Mouse (Mus musculus) central nervous system, embryonic 18 days (tissue): Measurements from ENCODE around the gene Nr1h3. TPM values are rescaled to one million over a fixed set of nuclear protein-coding genes. Genes with fewer than 3 reads are reported as not detected.

Source experiments
- polyA plus RNA-seq: library from polyadenylated mRNA; depleted of rRNA; stranded (reverse); fragments of >200 nt; gene quantifications from 2 replicates; pipeline ENCODE4 v1.2.3, GENCODE M21; 2012; rRNA removed

The Nr1h3 gene
- polyA plus RNA-seq: 3.1 and 3.3 TPM in 2 replicates

DNA sequence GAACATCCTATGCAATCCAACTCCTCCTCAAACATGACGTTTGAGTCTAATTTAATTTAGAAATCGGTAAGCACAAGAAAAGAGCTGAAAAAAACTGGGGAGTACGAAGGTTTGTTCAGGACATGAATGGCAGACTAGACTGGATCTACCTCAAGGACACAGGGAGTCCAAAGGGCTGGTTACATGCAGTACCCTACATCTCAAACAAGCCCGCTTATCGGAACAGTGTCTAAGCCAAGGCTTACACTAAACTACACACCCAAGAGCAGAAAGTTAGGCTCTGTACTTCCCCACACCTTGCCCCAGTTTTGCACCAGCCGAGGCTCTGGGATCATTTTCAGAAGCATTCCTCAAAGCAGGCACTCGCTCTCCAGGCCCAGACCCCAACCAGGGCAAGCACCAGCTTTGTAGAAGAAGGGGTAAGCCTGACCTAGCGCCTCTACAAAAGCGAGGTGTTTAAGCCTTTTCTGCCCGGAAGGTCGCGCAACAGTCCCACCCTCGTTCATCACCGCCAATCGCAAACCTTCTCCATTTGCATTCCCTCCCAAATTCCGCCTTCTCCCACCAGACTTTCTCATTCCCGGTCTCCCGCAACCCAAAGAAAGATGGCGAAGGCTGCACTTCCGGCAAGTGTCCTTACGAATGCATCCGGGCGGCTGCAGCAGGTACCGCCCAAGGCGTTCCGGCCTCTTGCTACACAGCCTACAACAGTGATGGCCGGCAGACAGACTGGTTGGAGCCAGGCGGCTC is at the start of gene Nr1h3, which contains the start of gene Acp2:
Gene Nr1h3, minus strand, starts transcription at position 613 of the 750 bp plus-strand sequence.
Gene Acp2, plus strand, starts transcription at position 664 of the 750 bp plus-strand sequence.

DNA sequence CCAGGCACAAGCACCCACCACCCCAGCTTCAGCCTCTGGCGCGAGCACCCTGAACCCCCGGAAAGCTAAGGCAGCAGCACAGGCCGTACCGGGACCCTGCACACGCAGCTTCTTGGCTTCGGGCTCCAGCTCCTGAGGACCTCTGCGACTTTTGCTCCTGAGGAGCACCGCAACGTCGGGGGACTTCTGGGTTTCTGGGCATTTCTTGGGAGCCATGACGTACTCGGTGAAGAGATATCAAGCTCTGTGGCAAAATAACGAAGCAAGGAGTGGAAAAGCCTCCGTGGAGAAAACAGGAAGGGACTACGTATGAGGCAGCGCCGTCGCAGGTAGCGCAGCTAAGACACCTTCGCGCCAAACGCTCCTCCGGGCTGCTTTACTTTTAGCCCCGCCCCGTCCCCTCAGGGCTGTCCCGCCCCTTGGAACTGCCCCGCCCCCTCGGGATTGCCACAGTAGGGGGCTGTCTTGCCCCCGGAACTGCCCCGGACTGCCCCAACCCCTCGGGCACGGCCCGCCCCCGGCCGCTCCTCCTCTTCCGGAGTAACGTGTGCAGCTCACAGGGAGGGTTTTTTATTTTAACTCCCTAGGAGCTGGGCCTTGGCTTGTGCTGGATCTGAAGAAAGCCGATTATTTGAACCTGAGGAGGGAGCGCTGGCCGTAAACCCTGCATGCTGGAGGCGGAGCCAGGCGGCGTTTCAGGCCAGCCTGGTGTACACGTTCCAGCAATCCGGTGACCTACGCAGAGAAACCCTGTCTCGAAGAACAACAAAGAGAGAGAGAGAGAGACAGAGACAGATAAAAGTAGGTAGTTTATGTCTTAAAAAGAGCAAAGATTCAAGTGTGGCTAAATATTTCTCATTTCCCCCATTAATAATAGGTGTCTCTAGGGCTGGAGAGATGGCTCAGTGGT is 34.2 kb upstream of the Nr1h3 start, which contains the start of gene Ddb2:
Gene Ddb2, minus strand, starts transcription at position 382 of the 910 bp plus-strand sequence.

GRCm38 (mm10) chr2:91183711-91184405 is 18.8 kb downstream of the Nr1h3 start, which contains the start of gene Madd:
TSS of gene Madd (minus strand) at chr2:91183837.

Other genes starting within 250 kb of the Nr1h3 start
- 0.47 and 1.6 TPM in 2 replicates for gene Rapsn, start 167.2 kb downstream of the Nr1h3 start, polyA plus RNA-seq
- gene Psmc3, start 148.8 kb downstream of the Nr1h3 start, polyA plus RNA-seq: 177 and 184 TPM in 2 replicates
- gene Slc39a13, start 132.4 kb downstream of the Nr1h3 start, polyA plus RNA-seq: 47.5 and 52.9 TPM in 2 replicates
- 4.8 and 6.0 TPM in 2 replicates for gene Spi1, start 120.4 kb downstream of the Nr1h3 start, polyA plus RNA-seq
- gene Mybpc3, start 84.7 kb downstream of the Nr1h3 start, polyA plus RNA-seq: 0.01 and 0.04 TPM in 2 replicates
- gene Madd, start 19.0 kb downstream of the Nr1h3 start, polyA plus RNA-seq: 99.8 and 107 TPM in 2 replicates
- 30.1 and 32.2 TPM in 2 replicates for gene Acp2, start 51 bp upstream of the Nr1h3 start, polyA plus RNA-seq
- gene Ddb2, start 34.1 kb upstream of the Nr1h3 start, polyA plus RNA-seq: 35.6 and 38.8 TPM in 2 replicates
- 23.5 and 24.5 TPM in 2 replicates for gene Pacsin3, start 53.1 kb upstream of the Nr1h3 start, polyA plus RNA-seq
- 27.1 and 28.2 TPM in 2 replicates for gene Arfgap2, start 62.1 kb upstream of the Nr1h3 start, polyA plus RNA-seq
- gene 1110051M20Rik, start 241.9 kb upstream of the Nr1h3 start, polyA plus RNA-seq: 92.7 and 101 TPM in 2 replicates